18 mouse cellular contexts compared by ENCODE assay signal in genomic region chr17:31896751-31897150, GRCm38 (mm10). TPM values are rescaled to one million over a fixed set of nuclear protein-coding genes. Genes with fewer than 3 reads are reported as not detected.
DNase-seq lines count a peak whose midpoint lies in the region; ATAC-seq lines count a peak whose summit lies in the region.
"Had no signal": no experiment of that assay in that cellular context is flagged by ENCODE, and none has a peak within 500 bp of the region (broad histone marks: within the 10 kb centered on the region; RNA-seq: fewer than 3 reads in every experiment).

No protein-coding gene starts in this region.

- H3K4me2 ChIP-seq in limb, embryonic 13.5 days (replicated peaks): no peak overlapping the region
- no peak overlapping the region for H3K4me2 ChIP-seq in forebrain, embryonic 13.5 days
- H3K4me2 ChIP-seq: forebrain, embryonic 12.5 days; heart, embryonic 11.5 days; hindbrain, embryonic 12.5 days; intestine, embryonic 15.5 days; liver, embryonic 13.5 days; midbrain, embryonic 15.5 days had no signal

- no peak overlapping the region for H3K9ac ChIP-seq in limb, embryonic 13.5 days
- no peak overlapping the region for H3K9ac ChIP-seq in forebrain, embryonic 13.5 days
- H3K9ac ChIP-seq: forebrain, embryonic 12.5 days; hindbrain, embryonic 12.5 days; intestine, embryonic 15.5 days; liver, embryonic 13.5 days; midbrain, embryonic 15.5 days had no signal

- peak; percentile 2 for DNase-seq in gastrocnemius, postnatal 10 days
- no peak for DNase-seq in gastrocnemius, postnatal 25 days
- no peak for DNase-seq in limb, embryonic 10.5 days (ENCODE audit: low spot score)
- DNase-seq in embryonic facial prominence, embryonic 10.5 days (ENCODE audit: low spot score): no peak
- peak; percentile 61 for DNase-seq in lung, postnatal 25 days (ENCODE audit: low spot score)
- DNase-seq in left cerebral cortex, adult 18-20 months (ENCODE audit: low spot score in 2 of 2): no peak
- DNase-seq: cerebellum, postnatal 36 days; liver, embryonic 13.5 days; right cerebral cortex, postnatal 14 days; thymus, adult 2 months had no signal

- ATAC-seq in limb, embryonic 13.5 days (ENCODE audit: low FRiP score, low read depth): no peak
- no peak for ATAC-seq in forebrain, embryonic 13.5 days
- ATAC-seq: activated CD4-positive, CD25-positive, alpha-beta regulatory T cell, adult 4 months; intestine, embryonic 15.5 days; midbrain, embryonic 15.5 days had no signal

- WGBS in limb, embryonic 13.5 days: 60% methylated on average over 3 of the region's 3 CpGs
- WGBS in limb, embryonic 10.5 days: 73% methylated on average over 3 of the region's 3 CpGs
- 79% methylated on average over 3 of the region's 3 CpGs for WGBS in embryonic facial prominence, embryonic 10.5 days
- WGBS in forebrain, embryonic 13.5 days: 79% methylated on average over 3 of the region's 3 CpGs

- 0 out of 2 replicates have a peak overlapping the region, but pooled peaks have one; percentile 6 for H3K27ac ChIP-seq in limb, embryonic 13.5 days
- H3K27ac ChIP-seq in limb, embryonic 10.5 days: no peak overlapping the region
- peak overlapping the region; percentile 71; the same call in 1 of the 2 replicates for H3K27ac ChIP-seq in embryonic facial prominence, embryonic 10.5 days (replicated peaks)
- no peak overlapping the region for H3K27ac ChIP-seq in forebrain, embryonic 13.5 days
- H3K27ac ChIP-seq: forebrain, embryonic 12.5 days; hindbrain, embryonic 12.5 days; intestine, embryonic 15.5 days; liver, embryonic 13.5 days; midbrain, embryonic 15.5 days had no signal

- no peaks in the 10 kb centered on the region for H3K9me3 ChIP-seq in limb, embryonic 13.5 days
- no peaks in the 10 kb centered on the region for H3K9me3 ChIP-seq in limb, embryonic 10.5 days (replicated peaks)
- H3K9me3 ChIP-seq in embryonic facial prominence, embryonic 10.5 days: no peaks in the 10 kb centered on the region
- no peaks in the 10 kb centered on the region for H3K9me3 ChIP-seq in forebrain, embryonic 13.5 days (replicated peaks)
- H3K9me3 ChIP-seq: forebrain, embryonic 12.5 days; hindbrain, embryonic 12.5 days; intestine, embryonic 15.5 days; liver, embryonic 13.5 days; midbrain, embryonic 15.5 days had no signal

- H3K4me1 ChIP-seq in limb, embryonic 13.5 days: peaks cover 16% of the 10 kb centered on the region
- H3K4me1 ChIP-seq in limb, embryonic 10.5 days: peaks cover 20% of the 10 kb centered on the region
- H3K4me1 ChIP-seq in embryonic facial prominence, embryonic 10.5 days: peaks cover 29% of the 10 kb centered on the region
- 0 out of 2 replicates have a peak, but pooled peaks cover 5% of the 10 kb centered on the region for H3K4me1 ChIP-seq in forebrain, embryonic 13.5 days

- H3K4me3 ChIP-seq in limb, embryonic 13.5 days: no peak overlapping the region
- H3K4me3 ChIP-seq in limb, embryonic 10.5 days: no peak overlapping the region
- H3K4me3 ChIP-seq in embryonic facial prominence, embryonic 10.5 days: no peak overlapping the region
- no peak overlapping the region for H3K4me3 ChIP-seq in forebrain, embryonic 13.5 days
- H3K4me3 ChIP-seq: forebrain, embryonic 12.5 days; hindbrain, embryonic 12.5 days; intestine, embryonic 15.5 days; liver, embryonic 13.5 days; midbrain, embryonic 15.5 days had no signal

- H3K36me3 ChIP-seq in limb, embryonic 13.5 days: no peaks in the 10 kb centered on the region
- H3K36me3 ChIP-seq in limb, embryonic 10.5 days: no peaks in the 10 kb centered on the region
- H3K36me3 ChIP-seq in embryonic facial prominence, embryonic 10.5 days (replicated peaks): no peaks in the 10 kb centered on the region
- no peaks in the 10 kb centered on the region for H3K36me3 ChIP-seq in forebrain, embryonic 13.5 days (ENCODE audit: poor library complexity, severe bottlenecking)
- H3K36me3 ChIP-seq: forebrain, embryonic 12.5 days; hindbrain, embryonic 12.5 days; intestine, embryonic 15.5 days; liver, embryonic 13.5 days; midbrain, embryonic 15.5 days had no signal

- no peaks in the 10 kb centered on the region for H3K27me3 ChIP-seq in limb, embryonic 13.5 days
- H3K27me3 ChIP-seq in limb, embryonic 10.5 days (ENCODE audit: low read depth, poor library complexity, severe bottlenecking): no peaks in the 10 kb centered on the region
- H3K27me3 ChIP-seq in embryonic facial prominence, embryonic 10.5 days (replicated peaks; ENCODE audit: low read depth, poor library complexity, severe bottlenecking): no peaks in the 10 kb centered on the region
- no peaks in the 10 kb centered on the region for H3K27me3 ChIP-seq in forebrain, embryonic 13.5 days
- H3K27me3 ChIP-seq: forebrain, embryonic 12.5 days; hindbrain, embryonic 12.5 days; intestine, embryonic 15.5 days; liver, embryonic 13.5 days; midbrain, embryonic 15.5 days had no signal

RNA-seq across cellular contexts. Expression of gene Sik1, which starts 41.1 kb away (rescaled TPM):
- 10 to 100 TPM; 30.6 to 33.2 TPM for total RNA-seq in gastrocnemius, postnatal 10 days (2021)
- 10 to 100 TPM; 17.2 to 19.6 TPM for total RNA-seq in gastrocnemius, postnatal 25 days (2021)
- polyA plus RNA-seq in limb, embryonic 13.5 days (2015; fragmentation: Nextera tagmentation; extraction: Ambion mirVana): 13.1 and 14.3 TPM in 2 replicates
- 10.3 and 13.4 TPM in 2 replicates for polyA plus RNA-seq in limb, embryonic 10.5 days (2016; fragmentation: Nextera tagmentation; extraction: Ambion mirVana)
- polyA plus RNA-seq in embryonic facial prominence, embryonic 10.5 days (2016; fragmentation: Nextera tagmentation; extraction: Ambion mirVana): 12.7 and 15.5 TPM in 2 replicates
- total RNA-seq in left cerebral cortex, adult 18-20 months (2021): 10 to 100 TPM; 28.3 to 37.8 TPM
- 13.5 and 13.8 TPM in 2 replicates for polyA plus RNA-seq in forebrain, embryonic 13.5 days (2015; fragmentation: Nextera tagmentation; extraction: Ambion mirVana)

Comparison
In these comparisons a context has a peak if more than half of its experiments do, and no peak if none do; other contexts are left out.
1. DNase-seq: peak in gastrocnemius, postnatal 10 days (single experiment) and lung, postnatal 25 days (single experiment); none in gastrocnemius, postnatal 25 days (single experiment), limb, embryonic 10.5 days (single experiment), embryonic facial prominence, embryonic 10.5 days (single experiment) and left cerebral cortex, adult 18-20 months (0 of 2).
2. H3K27ac ChIP-seq: peak in limb, embryonic 13.5 days (single experiment) and embryonic facial prominence, embryonic 10.5 days (single experiment); none in limb, embryonic 10.5 days (single experiment) and forebrain, embryonic 13.5 days (single experiment).